Mouse (Mus musculus): ENCODE data around the gene Kazald1. TPM values are rescaled to one million over a fixed set of nuclear protein-coding genes. Genes with fewer than 3 reads are reported as not detected.

Kazald1 gene
- total RNA-seq, 2 experiments from 2014 or later, result 1.3 to 1.6 TPM

DNA sequence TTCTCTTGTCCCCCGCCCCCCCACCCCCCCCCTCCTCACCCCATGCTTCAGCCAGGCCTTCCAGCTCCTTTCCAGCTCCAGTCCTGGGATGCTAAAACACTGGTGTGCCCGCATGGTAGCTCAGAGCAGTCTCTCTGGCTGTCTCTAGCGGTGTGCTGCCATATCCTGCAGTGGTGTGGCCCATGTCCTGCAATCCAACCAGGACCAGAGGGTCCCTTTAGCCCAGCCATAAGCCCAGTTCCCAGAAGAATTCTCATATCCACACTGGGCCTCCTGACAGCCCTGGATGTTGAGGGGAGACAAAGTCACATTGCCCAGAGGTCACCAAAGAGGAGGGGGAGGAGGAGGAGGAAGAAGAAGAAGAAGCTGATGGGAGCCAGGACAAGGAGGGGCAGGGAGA, 39.7 kb downstream of the Kazald1 start:
- DNase-seq (ENCODE audit: low spot score in 2 of 2), result no peak
- intact Hi-C loops (cut with DNase I), result no loop called here

DNA sequence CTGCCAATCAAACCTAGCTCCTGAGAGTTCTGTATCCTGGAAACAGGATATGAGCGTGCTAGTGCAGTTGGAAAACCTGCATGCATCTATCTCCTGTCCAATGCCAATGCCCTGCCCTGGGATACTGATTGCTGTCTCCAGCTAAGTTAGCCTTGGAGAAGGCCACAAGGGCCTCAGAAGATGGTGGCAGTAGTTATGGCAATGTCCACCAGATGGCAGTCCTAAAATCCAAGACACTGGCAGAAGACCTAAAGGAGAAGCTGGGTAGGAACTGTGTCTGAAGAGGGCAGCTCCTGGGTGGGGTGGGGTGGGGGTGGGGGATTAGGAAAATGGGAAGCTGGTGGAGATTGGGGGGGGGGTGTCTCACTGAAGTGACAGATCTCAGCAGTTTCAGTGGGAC, 41.8 kb downstream of the Kazald1 start:
- intact Hi-C loops (cut with DNase I), result loop anchor here (2.0 kb wide), 1 partner anchor 44 kb away; no protein-coding TSS in a partner anchor
- peak; percentile 31 to 44 for DNase-seq (ENCODE audit: low spot score in 2 of 2)

Other genes starting within 250 kb of the Kazald1 start
- 10 to 100 TPM; 31.8 to 32.2 TPM for gene Slf2, start 144.1 kb upstream of the Kazald1 start, total RNA-seq (2021)
- 10 to 100 TPM; 36.2 to 37.5 TPM for gene Sema4g, start 86.1 kb upstream of the Kazald1 start, total RNA-seq (2021)
- 10 to 100 TPM; 13.2 to 14.7 TPM for gene Twnk, start 69.6 kb upstream of the Kazald1 start, total RNA-seq (2021)
- gene Mrpl43, start 68.8 kb upstream of the Kazald1 start, total RNA-seq (2021), result 10 to 100 TPM; 41.2 to 44.6 TPM
- gene Lzts2, start 60.8 kb upstream of the Kazald1 start, total RNA-seq (2021), result 10 to 100 TPM; 28.9 to 31.6 TPM
- gene Pdzd7, start 29.5 kb upstream of the Kazald1 start, total RNA-seq (2021), result 1 to 10 TPM; 3.3 to 3.4 TPM
- gene Sfxn3, start 27.7 kb upstream of the Kazald1 start, total RNA-seq (2021), result 100 to 1,000 TPM; 111 to 115 TPM
- not detected for gene Tlx1, start 75.4 kb downstream of the Kazald1 start, total RNA-seq (2021)
- under 1 TPM in 1 of 2 experiments, not detected in 1; 0.13 TPM for gene Lbx1, start 160.6 kb downstream of the Kazald1 start, total RNA-seq (2021)

All from left cerebral cortex, postnatal 14 days (tissue).